Mouse (Mus musculus): Measurements from ENCODE around the gene Nid1.
"Not testable (repeated sequence)": the region's sequence is repeated elsewhere in the genome, so short reads cannot be mapped to it uniquely, and the experiment has no call there.

The Nid1 gene

DNA sequence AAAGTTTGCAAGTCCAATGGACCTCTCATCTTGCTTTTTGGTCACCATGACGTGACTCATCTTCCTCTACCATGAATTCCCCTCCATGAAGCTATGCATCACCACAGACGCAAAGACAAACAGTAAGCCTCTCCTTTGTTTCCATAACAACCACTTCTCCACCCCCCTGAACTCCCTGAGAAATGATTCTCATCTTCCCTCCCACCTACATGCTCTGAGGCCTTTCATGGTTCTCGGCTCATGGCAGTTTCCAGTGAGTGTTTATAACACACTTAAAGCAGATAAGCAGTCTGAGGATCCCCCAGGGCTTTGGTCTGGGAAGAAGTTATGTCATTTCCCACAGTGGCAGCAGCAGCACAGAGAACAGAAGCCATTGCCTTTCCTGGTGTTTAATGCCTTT lies 56.2 kb downstream of the Nid1 start:
- DNase-seq = no peak

GRCm38 (mm10) chr13:13498022-13498421 lies 60.7 kb downstream of the Nid1 start:
- no peak for DNase-seq

- DNase-seq = no peak
These were observed 65.1 kb downstream of the Nid1 start for GRCm38 (mm10) chr13:13502406-13502805.

- peak; percentile 11 for DNase-seq
These were observed 66.5 kb downstream of the Nid1 start for GRCm38 (mm10) chr13:13503695-13504386.

DNA sequence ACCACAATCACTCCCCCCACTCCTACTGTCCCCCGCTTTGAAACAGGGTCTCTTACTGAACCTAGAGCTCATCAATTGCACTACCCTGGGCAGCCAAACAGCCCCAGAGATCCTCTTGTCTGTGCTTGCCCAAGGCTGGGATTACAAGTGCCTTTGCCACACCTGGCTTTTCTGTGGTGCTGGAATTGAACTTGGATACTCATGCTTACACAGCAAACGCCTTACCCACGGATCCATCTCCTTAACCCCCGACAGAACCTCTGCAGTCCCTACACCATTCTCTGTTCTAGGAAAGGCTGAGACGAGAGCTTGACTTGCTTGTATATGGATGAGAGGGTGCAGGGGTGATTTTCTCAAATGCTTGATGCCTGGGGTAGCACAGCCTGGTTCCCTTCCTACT lies 67.7 kb downstream of the Nid1 start:
- DNase-seq = no peak

- no peak for DNase-seq
These were observed 69.2 kb downstream of the Nid1 start for GRCm38 (mm10) chr13:13506556-13506955.

- DNase-seq = no peak
These were observed 77.5 kb downstream of the Nid1 start for GRCm38 (mm10) chr13:13514861-13515260.

DNA sequence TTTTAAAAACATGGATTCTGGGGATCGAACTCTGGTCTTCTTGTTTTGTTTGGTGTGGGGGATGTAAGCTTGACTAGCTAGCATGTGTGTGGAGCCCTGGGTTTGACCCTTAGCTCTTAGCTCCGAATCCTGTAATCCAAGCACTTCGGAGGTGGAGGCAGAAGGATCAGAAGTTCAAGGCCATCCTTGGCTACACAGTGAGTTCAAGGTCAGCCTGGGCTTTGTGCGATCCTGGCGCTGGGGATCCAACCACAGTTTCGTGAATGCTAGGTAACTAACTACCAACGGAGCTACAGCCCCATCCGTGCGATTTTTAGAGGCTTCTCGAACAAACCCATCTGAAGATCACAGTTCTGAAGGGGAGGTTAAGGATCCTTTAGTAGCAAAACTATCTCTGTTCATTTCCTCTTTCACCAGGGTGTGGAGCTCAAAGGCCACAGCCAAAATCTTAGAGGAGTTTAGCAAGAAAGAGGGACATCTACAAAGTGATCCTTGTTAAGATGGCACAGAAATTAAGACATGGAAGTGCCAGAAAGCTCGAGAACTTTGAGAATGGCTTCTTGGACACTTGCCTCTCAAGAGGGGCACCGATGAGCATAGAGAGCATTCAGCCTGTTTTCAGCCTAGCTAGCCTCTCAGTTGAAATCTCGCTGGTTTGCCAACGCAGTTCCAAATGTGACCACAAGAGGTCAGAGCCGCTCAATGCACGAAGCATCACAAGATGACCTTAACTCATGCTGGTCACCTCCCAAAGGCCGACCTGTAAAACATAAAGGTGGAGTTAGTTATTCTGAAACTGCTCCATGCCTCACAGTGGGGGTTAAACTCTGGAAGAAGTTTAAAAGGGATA lies 79.2 kb downstream of the Nid1 start:
- DNase-seq = peak; percentile 91

DNA sequence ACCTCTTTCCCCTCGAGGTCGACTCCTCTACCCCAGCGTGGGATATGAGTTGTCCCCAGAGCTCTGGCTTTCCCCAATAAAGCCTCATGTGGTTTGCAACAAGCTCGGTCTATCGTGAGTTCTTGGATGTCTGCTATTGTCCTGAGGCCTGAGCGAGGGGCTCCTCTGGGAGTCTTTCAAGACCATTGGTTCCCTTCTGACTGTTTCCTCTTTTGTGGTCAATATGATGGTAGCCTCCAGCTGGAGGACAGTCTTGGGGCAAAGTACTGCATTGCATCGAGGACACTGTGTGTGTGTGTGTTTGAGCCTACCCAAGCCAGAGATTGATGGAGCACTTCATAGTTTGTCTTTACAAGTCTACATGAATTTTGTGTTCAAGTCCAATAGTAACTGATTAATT lies 80.8 kb downstream of the Nid1 start:
- DNase-seq = no peak

DNA sequence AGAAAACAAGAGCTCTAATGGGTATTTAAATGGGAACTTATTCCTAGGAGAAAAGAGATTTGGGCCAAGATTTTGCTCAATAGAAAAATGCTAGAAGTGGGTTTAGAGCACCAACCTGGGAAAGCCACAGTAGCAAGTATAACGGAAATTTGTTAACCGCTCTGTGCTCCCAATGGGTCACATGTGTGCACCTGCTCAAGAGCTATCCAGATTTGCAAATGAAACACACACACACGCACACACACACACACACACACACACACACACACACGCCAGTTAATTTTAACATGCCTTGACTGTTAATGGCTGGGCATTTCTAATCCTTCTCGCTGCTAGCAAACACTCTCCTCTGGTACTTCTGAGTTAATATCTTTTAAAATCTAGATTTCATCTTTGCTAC lies 83.1 kb downstream of the Nid1 start:
- DNase-seq = no peak

DNA sequence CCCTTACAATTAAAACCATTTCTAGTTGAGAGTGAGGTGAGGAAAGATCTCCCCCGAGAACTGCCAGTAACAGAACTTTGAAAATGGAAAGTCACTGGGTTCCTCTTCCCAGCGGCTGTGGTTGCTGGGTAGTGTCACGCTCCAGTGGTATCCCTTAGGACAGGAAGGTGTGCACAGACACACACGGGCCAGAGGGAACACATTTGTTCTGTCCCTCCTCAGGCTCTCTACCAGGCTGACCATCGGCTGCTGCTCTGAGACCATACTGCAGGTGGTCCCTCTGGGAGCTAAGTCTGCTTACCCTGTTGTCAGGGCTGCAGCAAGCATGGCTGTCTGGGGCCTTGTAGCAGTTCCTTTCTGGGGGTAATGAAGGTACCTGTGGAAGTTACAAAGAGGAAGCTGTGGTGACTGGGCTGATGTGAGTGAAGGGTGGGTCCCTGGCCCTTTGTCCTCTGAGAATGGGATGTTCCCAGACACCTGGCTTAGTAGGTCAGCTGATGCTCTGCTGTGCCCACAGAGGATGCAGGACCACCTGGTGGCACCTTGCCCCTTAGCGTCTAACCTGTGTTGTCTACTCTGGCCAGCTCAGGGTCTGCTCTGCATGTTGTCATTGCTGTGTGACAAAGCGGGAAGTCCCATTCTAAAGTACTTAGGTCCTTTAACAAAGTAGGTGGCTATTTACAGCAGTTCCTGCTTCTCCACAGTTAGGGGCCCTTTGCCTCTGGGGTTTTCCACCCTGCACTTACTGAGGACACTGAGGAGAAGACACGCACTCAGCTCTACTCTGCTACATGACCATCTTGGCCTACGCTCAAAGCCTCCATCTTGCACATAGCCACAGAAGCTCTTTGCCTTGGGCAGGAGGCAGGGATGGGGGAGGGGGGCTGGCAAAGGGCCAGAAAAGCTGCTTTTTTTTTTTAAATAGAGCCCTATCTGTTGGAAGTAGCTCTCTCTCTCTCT lies 86.6 kb downstream of the Nid1 start:
- no peak for DNase-seq

DNA sequence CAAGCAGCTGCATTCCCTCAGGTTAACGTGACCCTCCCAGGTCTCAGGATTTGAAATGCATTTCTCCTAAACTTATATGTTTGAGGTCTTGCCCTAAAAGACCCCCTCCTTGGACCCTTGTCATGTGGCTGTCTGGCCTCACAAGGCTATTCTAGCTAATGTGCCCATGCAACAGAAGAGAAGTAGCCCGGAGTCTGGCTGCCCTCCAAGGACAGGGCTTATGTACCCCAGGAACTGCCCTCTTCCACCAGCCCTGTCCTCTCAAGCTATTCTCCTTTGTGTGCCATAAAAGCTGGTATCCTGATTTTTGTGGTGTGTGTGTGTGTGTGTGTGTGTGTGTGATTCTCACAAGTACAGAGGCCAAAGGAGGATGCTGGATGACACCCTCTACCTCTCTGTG lies 87.9 kb downstream of the Nid1 start:
- DNase-seq = no peak

DNA sequence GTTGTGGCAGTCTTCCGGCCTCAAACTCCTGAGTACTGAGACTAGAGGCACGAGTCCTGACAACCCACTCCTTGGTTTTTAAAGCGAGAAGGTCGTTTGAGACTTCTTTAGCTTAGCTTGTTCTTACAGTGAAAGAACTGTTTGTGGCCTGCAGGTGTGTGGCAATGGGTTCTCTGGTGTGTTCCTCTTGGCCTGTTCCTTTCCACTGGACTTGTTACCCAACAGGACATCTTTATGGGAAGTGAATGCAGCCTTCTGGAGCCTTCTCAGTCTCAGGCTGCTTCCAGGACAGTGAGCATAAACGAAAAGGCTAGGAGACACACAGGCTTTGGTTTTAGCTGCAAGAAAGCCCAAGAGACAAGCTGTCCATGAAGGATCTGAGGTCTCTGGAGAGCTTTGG lies 88.5 kb downstream of the Nid1 start:
- no peak for DNase-seq

DNA sequence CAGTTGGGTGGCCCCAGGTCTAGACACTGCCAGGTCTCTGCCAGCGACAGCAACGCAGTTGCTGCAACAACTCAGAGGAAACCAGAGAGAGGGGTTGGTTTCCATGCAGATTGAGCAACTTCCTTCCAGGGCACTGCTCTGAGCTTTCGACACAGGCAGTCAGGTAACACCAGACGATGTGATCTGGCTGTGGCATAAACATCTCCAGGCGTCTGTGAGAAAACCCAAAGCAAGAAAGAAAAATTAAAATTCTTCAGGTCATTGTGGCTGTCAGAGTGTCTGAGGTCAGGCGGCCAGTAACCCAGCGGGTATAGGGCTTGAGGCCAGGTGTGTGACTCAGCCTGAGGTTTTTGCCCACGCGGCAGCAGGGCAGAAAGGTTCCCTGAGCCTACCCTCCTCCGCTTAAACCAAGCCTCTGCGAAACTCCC lies 91.8 kb downstream of the Nid1 start:
- DNase-seq = no peak

DNA sequence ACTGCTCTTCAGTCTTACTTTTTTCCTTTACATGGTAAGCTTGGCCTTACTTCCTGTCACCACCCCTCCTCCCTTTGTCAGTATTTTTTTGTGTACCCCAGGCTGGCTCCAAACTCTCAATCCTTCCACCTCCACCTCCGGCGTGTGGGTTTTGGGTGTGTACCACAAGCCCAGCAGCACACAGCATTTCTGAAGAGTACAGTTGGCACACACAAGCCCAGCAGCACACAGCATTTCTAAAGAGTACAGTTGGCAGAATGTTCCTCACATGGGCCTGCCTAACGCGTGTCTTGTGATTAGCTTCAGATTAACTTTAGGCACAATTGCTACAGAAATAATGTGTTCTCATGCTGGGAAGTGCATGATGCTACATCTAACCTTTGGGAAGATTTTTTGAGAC lies 93.6 kb downstream of the Nid1 start:
- no peak for DNase-seq

GRCm38 (mm10) chr13:13531923-13532322 lies 94.6 kb downstream of the Nid1 start:
- no peak for DNase-seq

DNA sequence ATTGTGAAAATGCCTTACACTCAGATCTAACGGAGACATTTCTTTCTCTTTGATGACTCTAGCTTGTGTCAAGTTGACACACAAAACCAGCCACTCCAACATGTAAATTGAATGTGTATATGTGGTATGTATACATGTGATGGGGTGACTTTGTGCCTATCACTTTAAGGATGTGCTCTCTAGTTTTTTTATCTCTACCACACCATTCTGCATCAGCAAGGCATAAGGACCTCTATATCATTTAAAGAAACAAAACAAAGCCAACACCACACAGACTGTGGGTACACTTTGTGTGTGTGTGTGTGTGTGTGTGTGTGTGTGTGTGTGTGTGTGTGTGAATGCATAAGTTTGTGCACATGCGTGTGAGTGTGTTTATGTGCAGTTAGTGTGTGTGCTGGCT lies 99.2 kb downstream of the Nid1 start:
- no peak for DNase-seq

DNA sequence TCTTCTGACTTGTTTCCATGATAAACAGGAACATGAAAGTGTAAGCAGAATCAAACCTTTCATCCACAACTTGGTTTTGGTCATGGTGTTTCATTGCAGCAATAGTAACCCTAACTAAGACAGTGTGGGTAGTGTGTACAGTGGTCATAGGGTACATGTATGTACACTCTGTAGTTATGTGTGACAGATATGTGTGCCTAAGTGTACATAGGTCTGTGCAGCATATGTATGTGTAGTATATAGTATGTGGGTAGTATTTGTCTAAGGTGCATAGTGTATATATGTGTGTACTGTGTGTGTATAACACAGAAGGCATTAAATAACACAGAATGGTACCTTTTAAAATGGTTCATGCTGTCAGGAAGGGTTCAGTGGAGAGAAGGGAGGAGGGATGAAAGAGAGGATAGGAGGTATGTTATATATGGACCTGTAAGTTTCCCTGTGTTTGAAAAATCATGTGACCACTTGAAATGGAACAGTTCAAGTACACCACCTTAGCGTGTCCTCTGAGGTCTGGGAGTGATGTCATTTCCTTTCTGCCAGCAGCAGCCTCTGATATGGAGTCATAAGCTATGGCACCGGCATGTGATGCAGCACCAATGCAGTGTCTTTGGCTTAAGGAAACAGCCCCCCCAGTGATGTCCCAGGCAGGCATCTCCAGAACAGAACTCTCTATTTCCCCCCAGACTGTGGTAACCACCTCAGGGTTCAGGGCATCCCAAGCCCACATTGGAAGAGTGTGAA lies 100.1 kb downstream of the Nid1 start:
- DNase-seq = no peak

DNA sequence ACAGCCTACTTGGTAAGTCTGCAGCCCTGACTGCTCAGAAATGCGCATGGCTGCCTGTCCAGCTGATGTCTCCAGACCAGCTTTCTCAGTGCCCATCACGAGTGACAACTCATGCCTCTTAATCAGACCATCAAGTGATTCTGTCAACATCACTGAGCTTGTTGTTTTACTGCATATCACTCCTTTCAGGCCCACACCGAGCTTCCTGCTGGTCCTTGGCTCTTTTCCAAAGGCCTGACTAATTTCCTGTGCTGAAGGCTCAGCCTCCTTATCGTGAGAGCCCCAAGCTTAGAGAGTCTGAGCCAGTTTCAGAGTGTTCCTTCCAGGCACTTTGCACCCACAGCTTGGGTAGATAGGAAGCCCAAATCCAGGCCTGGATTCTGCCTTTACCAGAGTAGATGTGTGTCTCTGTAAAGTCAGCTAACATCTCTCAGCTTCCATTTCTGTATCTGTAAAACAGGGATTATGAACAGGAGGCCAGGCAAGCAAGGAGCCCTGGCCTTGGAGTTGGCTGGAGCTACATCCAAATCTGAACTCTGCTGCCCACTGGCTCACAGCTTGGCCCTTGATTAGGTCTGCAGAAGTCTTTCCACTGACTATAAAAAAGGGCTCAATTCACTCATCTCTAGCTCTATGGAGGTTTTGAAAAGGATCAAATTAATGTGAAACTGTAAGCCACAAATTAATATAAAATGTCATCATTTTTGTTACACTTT lies 101.4 kb downstream of the Nid1 start:
- peak; percentile 26 for DNase-seq

DNA sequence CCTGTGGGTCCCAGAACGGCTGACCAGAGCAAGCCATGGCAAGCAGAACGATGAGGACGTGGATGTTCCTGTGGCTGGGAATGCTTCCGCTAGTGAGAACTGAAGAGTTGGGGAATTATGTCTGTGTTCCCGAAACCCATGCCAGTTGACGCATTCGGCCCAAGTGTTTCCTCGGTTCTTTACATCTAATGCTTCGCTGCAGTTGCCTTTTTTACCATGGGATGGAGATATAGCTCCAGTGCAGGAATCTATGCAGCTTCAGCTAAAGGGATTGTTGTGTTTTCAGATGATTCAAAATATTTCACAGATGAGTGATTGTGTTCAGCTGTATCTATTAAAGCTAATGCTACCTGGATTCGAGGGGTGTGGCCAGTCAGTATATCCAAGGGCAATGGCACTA lies 105.7 kb downstream of the Nid1 start:
- DNase-seq = not testable (repeated sequence)

GRCm38 (mm10) chr13:13546792-13547191 lies 109.4 kb downstream of the Nid1 start:
- DNase-seq = no peak

DNA sequence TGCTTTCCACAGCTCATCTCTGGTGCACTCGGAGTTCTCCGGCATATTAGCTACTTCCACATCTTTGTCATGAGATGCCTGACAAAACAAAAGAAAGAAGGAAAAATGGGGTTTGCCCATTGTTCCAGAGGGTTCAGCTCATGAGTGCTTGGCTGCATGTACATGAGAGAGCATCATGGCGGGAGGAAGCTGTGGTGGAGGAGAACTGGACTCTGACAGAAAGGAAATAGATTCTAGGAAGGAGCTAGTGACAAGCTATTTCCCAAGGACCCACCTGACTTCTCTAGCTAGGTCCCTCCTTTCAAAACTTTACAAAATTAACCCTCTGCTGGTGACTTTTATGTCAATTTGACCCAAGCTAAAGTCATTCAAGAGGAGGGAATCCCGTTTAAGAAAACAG lies 110.5 kb downstream of the Nid1 start:
- no peak for DNase-seq

Data from kidney, adult 18-20 months (tissue).